Mouse (Mus musculus): ENCODE measurements around the gene Xpa.

DNA sequence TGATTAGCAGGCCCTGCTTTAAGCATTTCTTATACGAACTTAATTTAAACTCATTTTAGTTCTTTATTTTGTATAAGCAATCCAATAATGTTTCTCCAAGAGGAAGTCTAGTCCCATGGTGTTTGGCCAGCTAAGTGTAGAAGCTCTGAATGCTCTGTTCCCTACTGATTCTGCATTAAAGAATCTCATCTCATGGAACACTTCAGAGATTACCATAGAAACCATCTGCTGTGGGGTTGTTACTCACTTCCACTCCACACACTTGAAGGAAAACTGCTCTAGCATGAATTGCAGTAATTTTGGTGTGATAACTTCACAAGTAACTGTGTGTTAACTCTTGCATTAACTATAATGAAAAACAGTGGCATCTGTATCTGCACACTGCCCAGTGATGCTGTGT is 49.2 kb downstream of the Xpa start:
- TF ChIP-seq CTCF (IDR thresholded peaks at IDR 0.05; ENCODE audit: borderline replicate concordance, insufficient read depth, low read depth, low read length) (no peak), POLR2A (IDR thresholded peaks at IDR 0.05; ENCODE audit: borderline replicate concordance, insufficient read depth, low read length) (no peak)

Measured in cerebellum, adult 2 months (tissue).